Mouse (Mus musculus) midbrain, embryonic 13.5 days (tissue): ENCODE results near the gene Iqce. TPM values are rescaled to one million over a fixed set of nuclear protein-coding genes. Genes with fewer than 3 reads are reported as not detected.
A peak's percentile ranks its signal among the peaks of the same experiment; 100 is the strongest.

Experiments
- ATAC-seq: fragments of 200-750 bp; cut with Nextera tagmentation; 2 replicates; pipeline ENCODE4 v1.8.0; 2017; ENCODE audit warnings: mild to moderate bottlenecking, moderate TSS enrichment, moderate library complexity
- H3K27ac ChIP-seq: fragments of 300-500 bp; sonication (generic); 2 replicates; pipeline ENCODE4 v1.5.1; 2015; ENCODE audit warnings: inconsistent platforms, mild to moderate bottlenecking, moderate library complexity
- H3K27me3 ChIP-seq: fragments of 300-500 bp; sonication (generic); 2 replicates; pipeline ENCODE4 v1.6.1; 2015; ENCODE audit warnings: mild to moderate bottlenecking, inconsistent platforms
- H3K36me3 ChIP-seq: fragments of 300-500 bp; sonication (generic); 2 replicates; pipeline ENCODE4 v1.6.1; 2015; ENCODE audit warnings: mild to moderate bottlenecking, inconsistent platforms
- H3K4me1 ChIP-seq: fragments of 300-500 bp; sonication (generic); replicated peaks from 2 replicates; pipeline ENCODE4 v1.6.1; 2015; ENCODE audit warnings: inconsistent platforms
- H3K4me2 ChIP-seq: fragments of 300-500 bp; sonication (generic); replicated peaks from 2 replicates; pipeline ENCODE4 v1.6.1; 2015; ENCODE audit warnings: moderate library complexity, mild to moderate bottlenecking, inconsistent platforms
- H3K4me3 ChIP-seq: fragments of 300-500 bp; sonication (generic); replicated peaks from 2 replicates; pipeline ENCODE4 v1.5.1; 2015; ENCODE audit warnings: mild to moderate bottlenecking, inconsistent platforms
- H3K9ac ChIP-seq: fragments of 300-500 bp; sonication (generic); replicated peaks from 2 replicates; pipeline ENCODE4 v1.6.1; 2015; ENCODE audit warnings: mild to moderate bottlenecking, inconsistent platforms
- H3K9me3 ChIP-seq: fragments of 300-500 bp; sonication (generic); 2 replicates; pipeline ENCODE4 v1.6.1; 2016; ENCODE audit warnings: mild to moderate bottlenecking, inconsistent platforms
- WGBS: fragments of 180-500 bp; shearing (Covaris S2); methylation state at CpG from one replicate; pipeline ENCODE4 v1.1.7; 2015; 5-methylcytosine and 5-hydroxymethylcytosine counted together
- polyA plus RNA-seq: library from polyadenylated mRNA; unstranded; fragments of >200 nt; fragmentation: Nextera tagmentation; extraction: Ambion mirVana; gene quantifications from 2 replicates; pipeline ENCODE4 v1.2.1, GENCODE M21; 2015

Iqce gene
- polyA plus RNA-seq, 1 experiment from 2014 or later = 24.4 TPM

- 91% methylated on average over 11 of the region's 11 CpGs for WGBS
- Histone ChIP-seq H3K9ac (no peak overlapping the region), H3K36me3 (no peaks in the 10 kb centered on the region), H3K4me3 (no peak overlapping the region), H3K27ac (no peak overlapping the region), H3K27me3 (peaks cover 21% of the 10 kb centered on the region), H3K4me1 (peaks cover 11% of the 10 kb centered on the region), H3K9me3 (no peaks in the 10 kb centered on the region), H3K4me2 (no peak overlapping the region)
- no peak for ATAC-seq
Measured at GRCm38 (mm10) chr5:140731040-140731797, 29.0 kb upstream of the Iqce start.

- Histone ChIP-seq H3K36me3 (no peaks in the 10 kb centered on the region), H3K27ac (no peak overlapping the region), H3K9me3 (no peaks in the 10 kb centered on the region), H3K27me3 (no peaks in the 10 kb centered on the region), H3K9ac (no peak overlapping the region), H3K4me2 (no peak overlapping the region), H3K4me1 (peaks cover 27% of the 10 kb centered on the region), H3K4me3 (no peak overlapping the region)
- 87% methylated on average over 17 of the region's 17 CpGs for WGBS
- ATAC-seq = no peak
Measured at GRCm38 (mm10) chr5:140726946-140727740, 25.0 kb upstream of the Iqce start.

- peaks cover 27% of the 10 kb centered on the region for H3K4me1 ChIP-seq
- H3K9me3 ChIP-seq = no peaks in the 10 kb centered on the region
- H3K4me2 ChIP-seq = no peak overlapping the region
- H3K4me3 ChIP-seq = no peak overlapping the region
- peak; percentile 72 for ATAC-seq
- H3K27ac ChIP-seq = peak overlapping the region; percentile 72
- H3K36me3 ChIP-seq = no peaks in the 10 kb centered on the region
- no peak overlapping the region for H3K9ac ChIP-seq
- 67% methylated on average over 7 of the region's 7 CpGs for WGBS
- no peaks in the 10 kb centered on the region for H3K27me3 ChIP-seq
Measured at GRCm38 (mm10) chr5:140726062-140726839, 24.1 kb upstream of the Iqce start.

GRCm38 (mm10) chr5:140723822-140724221, 21.6 kb upstream of the Iqce start, which contains the start of gene Amz1:
Amz1 (plus strand) TSS chr5:140724127.
- 0 out of 2 replicates have a peak within 1 kb of the TSS, but pooled peaks have one; percentile 1 for H3K9ac ChIP-seq
- H3K4me1 ChIP-seq = peaks cover 27% of the 10 kb centered on the region
- peaks cover 12% of the 10 kb centered on the region for H3K36me3 ChIP-seq
- H3K9me3 ChIP-seq = no peaks in the 10 kb centered on the region; the same call in 1 of the 2 replicates
- no peak within 1 kb of the TSS for H3K4me3 ChIP-seq
- WGBS = 62% methylated on average over 13 of the region's 13 CpGs
- H3K27me3 ChIP-seq = no peaks in the 10 kb centered on the region
- H3K27ac ChIP-seq = no peak within 1 kb of the TSS
- peak; percentile 82 for ATAC-seq
- 0 out of 2 replicates have a peak within 1 kb of the TSS, but pooled peaks have one; percentile 25 for H3K4me2 ChIP-seq

GRCm38 (mm10) chr5:140722121-140722520, 19.9 kb upstream of the Iqce start:
- Histone ChIP-seq H3K36me3 (peaks cover 29% of the 10 kb centered on the region), H3K4me1 (peaks cover 27% of the 10 kb centered on the region), H3K4me3 (no peak overlapping the region), H3K9ac (no peak overlapping the region), H3K4me2 (no peak overlapping the region), H3K27ac (no peak overlapping the region), H3K27me3 (no peaks in the 10 kb centered on the region), H3K9me3 (no peaks in the 10 kb centered on the region; the same call in 1 of the 2 replicates)
- 88% methylated on average over 3 of the region's 3 CpGs for WGBS
- ATAC-seq = no peak

- no peak for ATAC-seq
- Histone ChIP-seq H3K27me3 (no peaks in the 10 kb centered on the region), H3K4me2 (no peak overlapping the region), H3K27ac (no peak overlapping the region), H3K4me1 (peaks cover 21% of the 10 kb centered on the region), H3K9ac (no peak overlapping the region), H3K36me3 (peaks cover 42% of the 10 kb centered on the region), H3K9me3 (no peaks in the 10 kb centered on the region; the same call in 1 of the 2 replicates), H3K4me3 (no peak overlapping the region)
- 82% methylated on average over 7 of the region's 7 CpGs for WGBS
Measured at GRCm38 (mm10) chr5:140720773-140721172, 18.6 kb upstream of the Iqce start.

GRCm38 (mm10) chr5:140711040-140711439, 8.9 kb upstream of the Iqce start:
- no peaks in the 10 kb centered on the region for H3K9me3 ChIP-seq
- ATAC-seq = no peak
- H3K4me3 ChIP-seq = no peak overlapping the region
- peaks cover 6% of the 10 kb centered on the region for H3K4me1 ChIP-seq
- no peaks in the 10 kb centered on the region for H3K27me3 ChIP-seq
- H3K9ac ChIP-seq = no peak overlapping the region
- no peak overlapping the region for H3K27ac ChIP-seq
- peaks cover 78% of the 10 kb centered on the region for H3K36me3 ChIP-seq
- H3K4me2 ChIP-seq = no peak overlapping the region
- WGBS = 84% methylated on average over 5 of the region's 5 CpGs

- WGBS = 93% methylated on average over 6 of the region's 6 CpGs
- Histone ChIP-seq H3K9ac (no peak overlapping the region), H3K27me3 (no peaks in the 10 kb centered on the region), H3K4me3 (no peak overlapping the region), H3K36me3 (peaks cover 71% of the 10 kb centered on the region), H3K27ac (no peak overlapping the region), H3K9me3 (no peaks in the 10 kb centered on the region), H3K4me1 (peaks cover 14% of the 10 kb centered on the region), H3K4me2 (no peak overlapping the region)
- no peak for ATAC-seq
Measured at GRCm38 (mm10) chr5:140710315-140710714, 8.1 kb upstream of the Iqce start.

GRCm38 (mm10) chr5:140705501-140706171, 3.5 kb upstream of the Iqce start:
- WGBS = 71% methylated on average over 7 of the region's 7 CpGs
- peaks cover 37% of the 10 kb centered on the region for H3K4me1 ChIP-seq
- peaks cover 24% of the 10 kb centered on the region for H3K36me3 ChIP-seq
- H3K27ac ChIP-seq = peak overlapping the region; percentile 78; the same call in 1 of the 2 replicates
- H3K9me3 ChIP-seq = no peaks in the 10 kb centered on the region
- peak overlapping the region; percentile 88 for H3K4me2 ChIP-seq
- H3K27me3 ChIP-seq = no peaks in the 10 kb centered on the region
- peak overlapping the region; percentile 77 for H3K9ac ChIP-seq
- H3K4me3 ChIP-seq = peak overlapping the region; percentile 57
- no peak for ATAC-seq

- Histone ChIP-seq H3K9ac (peak within 1 kb of the TSS; percentile 77), H3K4me2 (peak within 1 kb of the TSS; percentile 88), H3K27me3 (no peaks in the 10 kb centered on the region), H3K4me1 (peaks cover 46% of the 10 kb centered on the region), H3K36me3 (peaks cover 16% of the 10 kb centered on the region), H3K4me3 (peak within 1 kb of the TSS; percentile 57), H3K27ac (peak within 1 kb of the TSS; percentile 78), H3K9me3 (no peaks in the 10 kb centered on the region)
- peak; percentile 88 for ATAC-seq
- under 1% methylated on average over 69 of the region's 69 CpGs for WGBS
Measured at GRCm38 (mm10) chr5:140704378-140705251, 2.4 kb upstream of the Iqce start, which contains the start of gene Brat1. Brat1 (plus strand) TSS chr5:140705011.
